Mouse (Mus musculus): ENCODE data around the gene Ccdc189. TPM values are rescaled to one million over a fixed set of nuclear protein-coding genes. Genes with fewer than 3 reads are reported as not detected.

Gene Ccdc189
- polyA plus RNA-seq, 1 experiment from 2014 or later = 13.0 TPM

- WGBS = 25% methylated on average over 8 of the region's 8 CpGs
- ATAC-seq (ENCODE audit: low FRiP score) = no peak
Observed at GRCm38 (mm10) chr7:127614091-127614490, 25.7 kb upstream of the Ccdc189 start.

GRCm38 (mm10) chr7:127613501-127613900 is 25.1 kb upstream of the Ccdc189 start:
- peak overlapping the region; percentile 100 for H3K4me3 ChIP-seq
- H3K9ac ChIP-seq = peak overlapping the region; percentile 98
- peak overlapping the region; percentile 82 for H3K4me2 ChIP-seq (replicated peaks)
- H3K27ac ChIP-seq = no peak overlapping the region
- ATAC-seq (ENCODE audit: low FRiP score) = no peak
- no peaks in the 10 kb centered on the region for H3K9me3 ChIP-seq (replicated peaks)
- WGBS = 79% methylated on average over 8 of the region's 8 CpGs
- peaks cover 26% of the 10 kb centered on the region for H3K4me1 ChIP-seq
- H3K27me3 ChIP-seq = no peaks in the 10 kb centered on the region
- H3K36me3 ChIP-seq = peaks cover 44% of the 10 kb centered on the region

More at GRCm38 (mm10) chr7:127614091-127614490, 25.7 kb upstream of the Ccdc189 start:
- H3K9me3 ChIP-seq (replicated peaks) = no peaks in the 10 kb centered on the region
- H3K36me3 ChIP-seq = peaks cover 39% of the 10 kb centered on the region
- no peaks in the 10 kb centered on the region for H3K27me3 ChIP-seq
- peak overlapping the region; percentile 98 for H3K9ac ChIP-seq
- peaks cover 26% of the 10 kb centered on the region for H3K4me1 ChIP-seq
- peak overlapping the region; percentile 100 for H3K4me3 ChIP-seq
- peak overlapping the region; percentile 87; the same call in 1 of the 2 replicates for H3K27ac ChIP-seq
- peak overlapping the region; percentile 82 for H3K4me2 ChIP-seq (replicated peaks)

- ATAC-seq (ENCODE audit: low FRiP score) = no peak
- H3K9me3 ChIP-seq (replicated peaks) = no peaks in the 10 kb centered on the region
- no peak overlapping the region for H3K4me2 ChIP-seq (replicated peaks)
- no peak overlapping the region for H3K4me3 ChIP-seq
- no peaks in the 10 kb centered on the region for H3K27me3 ChIP-seq
- peaks cover 17% of the 10 kb centered on the region for H3K4me1 ChIP-seq
- 96% methylated on average over 26 of the region's 26 CpGs for WGBS
- no peak overlapping the region for H3K27ac ChIP-seq
- no peak overlapping the region for H3K9ac ChIP-seq
- H3K36me3 ChIP-seq = peaks cover 64% of the 10 kb centered on the region
Observed at GRCm38 (mm10) chr7:127611561-127611960, 23.2 kb upstream of the Ccdc189 start.

DNA sequence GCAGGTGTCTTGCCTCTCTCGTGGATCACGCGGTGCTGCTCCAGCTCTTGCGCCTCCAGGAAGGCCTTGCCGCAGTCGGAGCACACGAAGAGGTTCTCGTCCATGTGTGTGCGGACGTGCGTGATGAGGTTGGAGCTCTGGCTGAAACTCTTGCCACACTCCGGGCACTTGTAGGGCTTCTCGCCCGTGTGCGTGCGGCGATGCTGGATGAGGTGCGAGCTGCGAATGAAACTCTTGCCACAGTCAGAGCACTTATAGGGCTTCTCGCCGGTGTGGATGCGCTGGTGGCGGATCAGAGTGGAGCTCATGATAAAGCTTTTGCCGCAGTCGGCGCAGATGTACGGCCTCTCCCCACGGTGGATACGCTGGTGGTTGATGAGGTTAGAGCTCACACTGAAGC is 22.6 kb upstream of the Ccdc189 start:
- no peaks in the 10 kb centered on the region for H3K9me3 ChIP-seq (replicated peaks)
- H3K4me1 ChIP-seq = peaks cover 12% of the 10 kb centered on the region
- no peak for ATAC-seq (ENCODE audit: low FRiP score)
- H3K9ac ChIP-seq = no peak overlapping the region
- no peak overlapping the region for H3K4me2 ChIP-seq (replicated peaks)
- H3K27me3 ChIP-seq = no peaks in the 10 kb centered on the region
- WGBS = 97% methylated on average over 29 of the region's 29 CpGs
- no peak overlapping the region for H3K27ac ChIP-seq
- peaks cover 69% of the 10 kb centered on the region for H3K36me3 ChIP-seq
- no peak overlapping the region for H3K4me3 ChIP-seq

DNA sequence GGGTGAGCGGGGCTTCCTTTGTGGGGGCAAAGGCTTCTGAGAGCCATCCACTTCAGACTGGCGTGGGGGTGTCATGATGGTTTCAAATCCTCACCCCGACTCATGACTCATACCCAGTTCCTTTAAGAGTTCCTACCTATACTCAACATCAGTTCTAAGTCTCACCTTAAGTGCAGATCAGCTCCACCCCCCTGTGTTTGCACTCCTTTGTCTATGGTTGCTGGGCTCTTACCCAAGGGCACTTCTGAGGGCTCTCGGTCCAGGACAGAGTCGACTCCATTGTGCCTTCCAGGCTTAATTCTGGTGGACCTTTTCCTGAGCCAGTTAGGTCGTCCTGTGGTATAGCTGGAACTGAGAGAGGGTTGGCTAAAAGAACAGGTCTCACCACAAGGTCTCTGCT is 18.8 kb upstream of the Ccdc189 start:
- Histone ChIP-seq H3K4me1 (no peaks in the 10 kb centered on the region), H3K27me3 (no peaks in the 10 kb centered on the region), H3K4me2 (replicated peaks) (no peak overlapping the region), H3K27ac (no peak overlapping the region), H3K4me3 (no peak overlapping the region), H3K9ac (no peak overlapping the region), H3K9me3 (replicated peaks) (no peaks in the 10 kb centered on the region), H3K36me3 (peaks cover 90% of the 10 kb centered on the region)
- ATAC-seq (ENCODE audit: low FRiP score) = no peak
- 88% methylated on average over 6 of the region's 6 CpGs for WGBS

DNA sequence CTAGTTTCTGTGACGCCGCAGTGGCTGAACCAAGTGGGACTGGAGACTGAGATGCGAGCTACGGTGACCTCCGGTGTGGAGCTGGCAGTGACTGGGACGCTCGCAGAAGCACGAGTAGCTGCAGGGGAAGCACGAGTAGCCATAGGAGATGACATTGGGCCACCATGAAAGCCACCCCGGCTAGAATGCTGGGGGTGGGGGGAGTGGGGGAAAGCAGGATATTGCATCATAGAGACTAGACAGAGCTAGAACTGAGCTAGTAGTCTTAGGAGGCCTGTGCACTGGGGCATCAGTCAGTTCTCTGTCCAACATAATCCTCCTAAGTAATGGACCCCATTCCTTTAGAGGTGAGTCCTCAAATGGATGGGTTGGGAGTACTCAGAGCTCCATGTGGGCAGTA is 15.9 kb upstream of the Ccdc189 start:
- no peak overlapping the region for H3K4me3 ChIP-seq
- ATAC-seq (ENCODE audit: low FRiP score) = no peak
- H3K4me2 ChIP-seq (replicated peaks) = no peak overlapping the region
- H3K4me1 ChIP-seq = no peaks in the 10 kb centered on the region
- WGBS = 91% methylated on average over 10 of the region's 10 CpGs
- H3K36me3 ChIP-seq = peaks cover 88% of the 10 kb centered on the region
- H3K27ac ChIP-seq = no peak overlapping the region
- no peaks in the 10 kb centered on the region for H3K27me3 ChIP-seq
- no peak overlapping the region for H3K9ac ChIP-seq
- no peaks in the 10 kb centered on the region for H3K9me3 ChIP-seq (replicated peaks)

GRCm38 (mm10) chr7:127602903-127603302 is 14.5 kb upstream of the Ccdc189 start:
- ATAC-seq (ENCODE audit: low FRiP score) = no peak
- Histone ChIP-seq H3K36me3 (peaks cover 88% of the 10 kb centered on the region), H3K4me3 (no peak overlapping the region), H3K27me3 (no peaks in the 10 kb centered on the region), H3K4me1 (no peaks in the 10 kb centered on the region), H3K9ac (no peak overlapping the region), H3K4me2 (replicated peaks) (no peak overlapping the region), H3K27ac (no peak overlapping the region), H3K9me3 (replicated peaks) (no peaks in the 10 kb centered on the region)
- 95% methylated on average over 2 of the region's 2 CpGs for WGBS

DNA sequence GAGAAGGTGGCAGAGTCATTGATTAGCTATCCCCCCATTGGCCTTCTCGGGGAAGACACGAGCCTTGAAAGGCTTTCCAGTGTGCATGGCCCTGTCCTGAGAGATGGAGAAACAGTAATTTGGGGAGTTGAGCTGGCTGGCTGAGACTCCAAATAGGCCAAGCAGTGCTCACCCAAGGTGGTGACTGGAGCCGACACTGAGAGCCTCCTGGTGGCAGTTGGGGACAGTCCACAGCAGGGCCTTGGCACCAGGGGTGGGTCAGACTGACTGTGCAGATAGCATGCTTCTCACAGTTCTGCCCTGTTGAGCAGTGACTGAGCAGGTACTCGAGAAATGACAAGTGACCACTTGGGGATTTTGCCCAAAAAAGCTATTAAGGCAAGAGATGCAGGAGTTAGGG is 13.3 kb upstream of the Ccdc189 start:
- 91% methylated on average over 4 of the region's 4 CpGs for WGBS
- Histone ChIP-seq H3K4me2 (replicated peaks) (no peak overlapping the region), H3K36me3 (peaks cover 88% of the 10 kb centered on the region), H3K9ac (no peak overlapping the region), H3K27me3 (no peaks in the 10 kb centered on the region), H3K27ac (no peak overlapping the region), H3K9me3 (replicated peaks) (no peaks in the 10 kb centered on the region), H3K4me1 (no peaks in the 10 kb centered on the region), H3K4me3 (no peak overlapping the region)
- no peak for ATAC-seq (ENCODE audit: low FRiP score)

- Histone ChIP-seq H3K27me3 (no peaks in the 10 kb centered on the region), H3K4me2 (replicated peaks) (no peak overlapping the region), H3K9me3 (replicated peaks) (no peaks in the 10 kb centered on the region), H3K36me3 (peaks cover 92% of the 10 kb centered on the region), H3K27ac (no peak overlapping the region), H3K4me3 (no peak overlapping the region), H3K4me1 (no peaks in the 10 kb centered on the region), H3K9ac (no peak overlapping the region)
- ATAC-seq (ENCODE audit: low FRiP score) = no peak
- WGBS = 97% methylated on average over 7 of the region's 7 CpGs
Observed at GRCm38 (mm10) chr7:127600612-127601011, 12.2 kb upstream of the Ccdc189 start.

GRCm38 (mm10) chr7:127596747-127597146 is 8.4 kb upstream of the Ccdc189 start:
- Histone ChIP-seq H3K36me3 (peaks cover 98% of the 10 kb centered on the region), H3K9me3 (replicated peaks) (no peaks in the 10 kb centered on the region), H3K4me3 (no peak overlapping the region), H3K4me1 (no peaks in the 10 kb centered on the region), H3K4me2 (replicated peaks) (no peak overlapping the region), H3K9ac (no peak overlapping the region), H3K27ac (no peak overlapping the region), H3K27me3 (no peaks in the 10 kb centered on the region)
- no peak for ATAC-seq (ENCODE audit: low FRiP score)
- 94% methylated on average over 17 of the region's 17 CpGs for WGBS

DNA sequence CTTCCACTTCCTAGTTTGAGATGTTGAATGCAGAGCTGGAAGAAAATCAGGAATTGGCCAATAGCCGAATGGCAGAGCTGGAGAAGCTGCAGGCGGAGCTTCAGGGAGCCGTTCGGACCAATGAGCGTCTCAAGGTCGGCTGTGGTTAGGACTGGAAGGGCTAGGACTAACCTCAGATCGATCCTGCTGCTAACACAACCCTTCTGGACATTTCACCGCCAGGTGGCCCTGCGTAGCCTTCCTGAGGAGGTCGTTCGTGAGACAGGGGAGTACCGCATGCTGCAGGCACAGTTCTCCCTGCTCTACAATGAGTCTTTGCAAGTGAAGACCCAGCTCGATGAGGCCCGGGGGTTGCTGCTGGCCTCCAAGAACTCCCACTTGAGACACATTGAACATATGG is 4.2 kb upstream of the Ccdc189 start:
- Histone ChIP-seq H3K9me3 (replicated peaks) (no peaks in the 10 kb centered on the region), H3K36me3 (peaks cover 74% of the 10 kb centered on the region), H3K9ac (no peak overlapping the region), H3K4me3 (no peak overlapping the region), H3K4me1 (peaks cover 12% of the 10 kb centered on the region), H3K27ac (no peak overlapping the region), H3K27me3 (no peaks in the 10 kb centered on the region), H3K4me2 (replicated peaks) (no peak overlapping the region)
- ATAC-seq (ENCODE audit: low FRiP score) = no peak
- WGBS = 90% methylated on average over 14 of the region's 14 CpGs

- H3K9ac ChIP-seq = no peak overlapping the region
- no peak overlapping the region for H3K4me2 ChIP-seq (replicated peaks)
- ATAC-seq (ENCODE audit: low FRiP score) = no peak
- no peak overlapping the region for H3K4me3 ChIP-seq
- no peaks in the 10 kb centered on the region for H3K27me3 ChIP-seq
- peaks cover 19% of the 10 kb centered on the region for H3K4me1 ChIP-seq
- 95% methylated on average over 10 of the region's 10 CpGs for WGBS
- no peak overlapping the region for H3K27ac ChIP-seq
- H3K36me3 ChIP-seq = peaks cover 60% of the 10 kb centered on the region
- H3K9me3 ChIP-seq (replicated peaks) = no peaks in the 10 kb centered on the region
Observed at GRCm38 (mm10) chr7:127591108-127591507, 2.7 kb upstream of the Ccdc189 start.

DNA sequence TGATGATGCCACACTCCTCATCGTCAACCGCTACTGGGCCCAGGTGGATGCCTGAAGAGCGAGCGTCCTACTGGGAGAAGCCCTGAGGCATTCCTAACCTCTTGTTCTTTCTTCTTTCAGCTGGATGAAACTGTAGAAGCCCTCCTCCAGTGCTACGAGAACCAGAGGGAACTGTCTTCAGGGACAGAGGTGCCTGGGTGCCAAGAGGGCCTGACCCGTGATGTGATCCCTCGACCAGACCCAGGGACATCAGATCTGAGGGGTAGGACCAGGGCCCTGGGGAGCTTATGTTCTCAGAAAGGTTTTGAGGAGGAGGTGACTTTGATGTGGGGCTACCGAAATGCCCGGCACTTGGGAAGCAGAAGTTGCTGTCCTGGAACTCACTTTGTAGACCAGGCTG is 1.2 kb upstream of the Ccdc189 start:
- Histone ChIP-seq H3K4me1 (peaks cover 19% of the 10 kb centered on the region), H3K9ac (no peak overlapping the region), H3K27me3 (no peaks in the 10 kb centered on the region), H3K4me2 (replicated peaks) (peak overlapping the region; percentile 84), H3K36me3 (peaks cover 49% of the 10 kb centered on the region), H3K27ac (no peak overlapping the region), H3K4me3 (peak overlapping the region; percentile 84), H3K9me3 (replicated peaks) (no peaks in the 10 kb centered on the region)
- ATAC-seq (ENCODE audit: low FRiP score) = no peak
- 95% methylated on average over 9 of the region's 9 CpGs for WGBS

All from hindbrain, embryonic 12.5 days (tissue).